Mouse (Mus musculus): Measurements from ENCODE around the gene Bud13.
"Not testable (repeated sequence)": the region's sequence is repeated elsewhere in the genome, so short reads cannot be mapped to it uniquely, and the experiment has no call there.

Gene Bud13

DNA sequence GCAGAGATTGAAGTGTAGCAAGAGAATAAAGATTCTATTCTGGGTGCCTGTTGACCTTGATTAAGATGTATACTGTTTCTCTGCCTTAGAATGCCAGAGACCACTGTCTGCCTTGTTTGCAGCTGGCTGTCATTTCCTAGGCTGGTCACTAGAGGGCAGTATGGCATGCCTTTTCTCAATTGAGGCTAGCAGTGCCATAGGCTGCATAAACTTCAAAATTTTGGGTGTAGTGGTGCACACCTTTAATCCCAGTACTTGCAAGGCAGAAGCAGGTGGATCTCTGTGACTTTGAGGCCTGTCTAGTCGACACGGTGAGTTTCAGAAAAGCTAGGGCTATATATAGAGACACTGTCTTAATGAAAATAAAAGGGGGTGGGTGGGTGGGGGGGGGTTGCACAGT, 19.3 kb downstream of the Bud13 start:
- DNase-seq (ENCODE audit: low read depth) = peak; percentile 70

DNA sequence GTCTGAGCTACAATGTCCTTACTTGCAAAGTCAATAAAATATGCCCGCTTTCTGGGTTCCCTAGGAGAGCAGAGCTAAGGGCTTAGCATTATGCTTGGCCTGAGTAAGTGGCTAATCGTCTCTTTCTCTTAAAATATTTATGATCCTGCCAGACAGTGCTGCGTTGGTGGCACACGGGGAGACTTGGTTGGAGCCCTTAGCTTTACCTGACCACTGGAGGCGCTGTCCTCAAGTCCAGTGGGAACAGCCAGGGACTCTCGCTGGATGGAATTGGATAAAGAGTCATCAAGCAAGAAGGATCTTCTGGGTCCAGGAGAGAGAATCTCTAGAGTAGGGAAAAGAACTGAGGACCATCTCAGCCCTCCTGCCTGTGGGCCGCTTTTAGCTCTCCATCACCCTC, 26.3 kb downstream of the Bud13 start:
- peak; percentile 6 for DNase-seq (ENCODE audit: low read depth)

DNA sequence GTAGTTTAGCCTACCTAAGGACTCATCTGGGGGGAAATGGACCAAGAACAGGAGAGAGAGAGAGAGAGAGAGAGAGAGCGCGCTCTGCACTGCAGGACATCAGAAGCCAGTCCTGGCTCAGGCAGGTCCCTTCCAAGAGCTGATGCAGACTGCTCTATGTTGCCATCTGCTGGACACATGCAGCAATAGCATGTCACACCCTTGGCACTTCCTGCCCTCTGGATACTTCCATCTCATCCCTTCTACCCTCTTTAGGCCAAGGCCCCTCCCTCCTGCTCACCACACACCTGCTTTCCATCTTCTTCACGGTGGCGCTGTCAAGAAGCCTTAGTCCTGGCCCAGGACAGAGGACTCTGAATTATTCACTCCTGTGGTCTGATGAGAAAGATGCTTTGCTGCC, 31.7 kb downstream of the Bud13 start:
- peak; percentile 79 for DNase-seq (ENCODE audit: low read depth)

DNA sequence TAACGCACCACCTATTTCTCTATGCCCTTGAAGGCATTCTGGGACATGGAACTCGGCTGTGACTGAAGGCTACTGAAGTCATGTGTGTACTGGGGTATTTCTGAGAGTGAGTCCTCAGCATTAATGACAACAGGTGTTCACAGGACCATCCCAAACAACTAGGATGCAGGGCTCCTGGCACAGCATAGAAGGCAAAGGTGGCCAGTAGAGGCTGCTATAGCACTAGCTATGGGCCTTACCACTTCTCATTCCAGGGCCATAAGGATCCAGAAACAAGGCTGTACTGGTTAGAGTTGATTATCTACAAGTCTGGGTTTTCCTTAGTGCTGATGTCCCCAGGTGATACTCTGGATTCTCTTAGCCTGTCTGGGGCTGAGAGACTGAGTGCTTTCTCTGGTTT, 32.1 kb downstream of the Bud13 start:
- no peak for DNase-seq (ENCODE audit: low read depth)

DNA sequence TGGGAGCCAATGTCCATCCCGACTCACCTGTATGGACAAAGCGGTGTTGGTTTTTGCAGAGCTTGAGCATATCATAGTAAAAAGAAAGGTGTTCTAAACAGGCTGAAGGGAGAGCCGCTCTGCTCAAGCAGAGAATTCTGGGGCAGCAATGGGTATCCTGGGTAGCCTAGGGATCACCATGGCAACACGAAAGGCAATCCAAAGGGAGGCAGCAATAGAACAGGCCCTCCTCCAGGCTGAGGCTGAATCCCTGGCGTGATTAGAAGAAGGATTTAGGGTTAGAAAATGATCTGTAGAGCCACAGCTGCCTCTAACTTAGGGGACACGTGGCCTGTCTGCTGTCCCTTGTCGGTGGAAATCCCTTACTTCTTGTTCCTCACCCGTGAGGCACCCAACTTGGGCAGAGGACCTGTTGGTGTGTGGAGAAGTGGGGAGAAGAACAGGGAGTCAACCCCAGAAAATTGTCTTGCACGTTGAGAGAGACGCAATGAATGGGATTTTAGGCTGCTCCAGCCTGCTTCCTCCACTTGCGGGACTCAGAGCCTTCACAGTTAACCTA, 33.1 kb downstream of the Bud13 start:
- no peak for DNase-seq (ENCODE audit: low read depth)

DNA sequence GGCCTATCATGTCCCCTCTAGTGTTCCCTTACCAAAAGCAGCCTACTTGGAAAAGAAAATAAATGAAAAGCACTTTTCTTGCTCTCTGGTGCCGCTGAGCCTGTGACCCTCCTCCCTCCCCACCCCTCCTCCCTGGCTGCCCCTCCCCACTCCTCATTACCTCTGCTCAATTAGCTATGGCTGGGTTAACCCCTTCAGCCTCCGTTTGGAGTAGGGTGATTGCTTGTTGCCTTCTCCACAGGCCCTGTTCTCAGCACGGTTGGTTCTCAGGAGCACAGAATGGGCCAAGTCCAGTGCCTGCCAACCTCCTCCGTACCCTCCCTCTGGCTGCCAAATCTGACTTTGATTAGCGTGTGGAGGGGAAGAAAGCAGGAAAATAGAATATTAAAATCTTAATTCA, 33.6 kb downstream of the Bud13 start:
- DNase-seq (ENCODE audit: low read depth) = no peak

DNA sequence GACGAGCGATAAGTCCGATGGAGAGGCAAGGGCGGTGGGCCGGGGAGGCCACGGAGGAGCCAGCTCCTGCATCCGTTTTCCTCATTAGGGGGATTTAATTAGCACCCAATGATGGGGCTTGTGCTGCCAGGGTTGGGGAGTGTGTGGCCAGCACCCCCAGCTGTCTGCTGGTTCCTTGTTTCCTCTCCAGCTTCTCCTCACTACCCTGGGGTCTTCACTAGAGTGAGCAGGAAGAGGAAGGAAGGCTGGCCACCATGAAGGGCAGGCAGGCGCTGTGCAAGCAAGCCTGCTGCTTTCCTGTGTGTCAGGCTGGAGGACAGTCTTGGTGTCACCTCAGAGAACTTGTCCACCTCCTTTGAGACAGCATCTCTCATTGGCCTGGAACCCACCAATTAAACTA, 34.1 kb downstream of the Bud13 start:
- DNase-seq (ENCODE audit: low read depth) = no peak

DNA sequence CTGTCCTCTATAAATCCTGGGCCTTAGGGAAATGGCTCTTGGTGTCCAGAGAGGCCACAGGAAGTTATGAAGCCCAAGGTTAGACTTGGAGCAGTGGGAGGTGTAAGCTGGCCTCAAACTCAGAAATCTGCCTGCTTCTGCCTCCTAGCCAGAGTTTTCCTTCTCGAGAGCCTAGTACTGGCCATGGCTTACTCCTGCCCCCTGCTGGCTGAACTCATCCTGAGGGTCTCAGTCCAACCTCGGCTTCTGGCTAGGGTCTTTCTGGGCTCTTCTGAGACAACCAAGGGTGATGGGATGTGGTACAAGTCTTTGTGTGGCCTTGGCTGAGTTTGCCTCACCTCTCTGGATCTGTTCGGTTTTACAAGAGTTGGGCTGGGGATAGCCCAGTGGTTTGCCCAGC, 35.1 kb downstream of the Bud13 start:
- DNase-seq (ENCODE audit: low read depth) = no peak

DNA sequence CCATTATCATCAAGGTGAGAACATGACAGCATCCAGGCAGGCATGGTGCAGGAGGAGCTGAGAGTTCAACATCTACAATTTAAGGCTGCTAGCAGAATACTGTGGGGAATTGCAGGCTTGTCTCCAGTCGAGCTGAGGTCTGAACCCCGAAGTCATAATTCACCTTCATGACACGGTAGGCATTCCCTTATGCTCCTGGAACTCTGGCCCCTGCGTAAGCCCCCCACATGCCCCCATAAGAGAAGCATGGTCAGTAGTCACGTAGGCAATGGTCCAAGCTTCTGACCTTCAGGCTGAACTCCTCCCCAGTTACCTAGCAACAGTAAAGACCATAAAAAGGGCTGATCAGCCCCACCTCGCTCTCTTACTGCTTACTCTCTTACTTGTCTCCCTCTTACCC, 37.1 kb downstream of the Bud13 start, which contains the start of gene 4931429L15Rik:
Gene 4931429L15Rik, minus strand, starts transcription at position 101 of the 400 bp plus-strand sequence.
- not testable (repeated sequence) for DNase-seq (ENCODE audit: low read depth)

DNA sequence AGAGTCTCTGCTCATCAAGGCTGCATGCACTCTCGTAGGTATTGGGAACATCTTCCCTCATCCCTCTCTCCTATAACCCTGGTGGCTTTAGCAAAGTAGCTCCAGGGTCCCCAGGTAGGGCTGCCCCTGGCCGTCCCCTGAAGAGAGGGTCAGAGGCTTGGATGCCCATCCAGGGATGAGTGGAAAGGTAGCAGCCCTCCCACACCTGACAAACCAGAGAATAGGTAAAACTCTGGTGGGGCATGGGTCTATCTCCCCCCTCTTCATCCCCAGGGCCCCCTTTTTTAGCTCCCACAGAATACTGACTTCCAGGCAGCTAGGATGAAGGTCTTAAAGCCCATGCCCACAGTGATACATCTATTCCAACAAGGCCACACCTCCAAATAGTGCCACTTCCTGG, 37.7 kb downstream of the Bud13 start:
- DNase-seq (ENCODE audit: low read depth) = no peak

DNA sequence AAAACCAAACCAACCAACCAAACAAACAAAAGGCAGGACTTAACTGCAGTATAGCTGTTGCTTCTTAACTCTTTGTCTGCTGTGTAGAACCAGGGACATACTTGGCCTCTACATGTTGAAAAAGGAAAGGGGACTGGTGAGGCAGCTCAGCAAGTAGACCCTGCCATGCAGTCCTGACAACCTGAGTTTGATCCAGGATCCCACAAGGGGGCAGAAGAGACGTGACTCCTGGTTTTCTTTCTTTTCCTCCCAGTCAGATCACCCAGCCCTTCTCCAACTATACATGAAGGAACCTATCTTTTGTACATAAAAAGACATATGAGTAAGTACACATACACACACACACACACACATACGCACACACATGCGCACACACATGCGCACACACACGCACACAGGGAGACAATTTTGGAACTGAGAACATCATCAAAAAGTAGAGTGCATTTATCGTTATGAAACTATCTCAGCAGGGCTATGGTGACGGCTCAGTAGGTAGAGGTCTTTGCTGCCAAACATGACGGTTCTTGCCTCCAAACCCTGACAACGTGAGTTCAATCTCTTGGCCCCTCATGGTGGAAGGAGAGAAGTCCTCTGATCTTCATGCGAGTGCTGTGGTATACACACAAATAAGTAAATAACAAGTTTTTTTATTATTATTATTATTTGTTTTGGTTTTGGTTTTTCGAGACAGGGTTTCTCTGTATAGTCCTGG, 44.0 kb downstream of the Bud13 start:
- no peak for DNase-seq (ENCODE audit: low read depth)

DNA sequence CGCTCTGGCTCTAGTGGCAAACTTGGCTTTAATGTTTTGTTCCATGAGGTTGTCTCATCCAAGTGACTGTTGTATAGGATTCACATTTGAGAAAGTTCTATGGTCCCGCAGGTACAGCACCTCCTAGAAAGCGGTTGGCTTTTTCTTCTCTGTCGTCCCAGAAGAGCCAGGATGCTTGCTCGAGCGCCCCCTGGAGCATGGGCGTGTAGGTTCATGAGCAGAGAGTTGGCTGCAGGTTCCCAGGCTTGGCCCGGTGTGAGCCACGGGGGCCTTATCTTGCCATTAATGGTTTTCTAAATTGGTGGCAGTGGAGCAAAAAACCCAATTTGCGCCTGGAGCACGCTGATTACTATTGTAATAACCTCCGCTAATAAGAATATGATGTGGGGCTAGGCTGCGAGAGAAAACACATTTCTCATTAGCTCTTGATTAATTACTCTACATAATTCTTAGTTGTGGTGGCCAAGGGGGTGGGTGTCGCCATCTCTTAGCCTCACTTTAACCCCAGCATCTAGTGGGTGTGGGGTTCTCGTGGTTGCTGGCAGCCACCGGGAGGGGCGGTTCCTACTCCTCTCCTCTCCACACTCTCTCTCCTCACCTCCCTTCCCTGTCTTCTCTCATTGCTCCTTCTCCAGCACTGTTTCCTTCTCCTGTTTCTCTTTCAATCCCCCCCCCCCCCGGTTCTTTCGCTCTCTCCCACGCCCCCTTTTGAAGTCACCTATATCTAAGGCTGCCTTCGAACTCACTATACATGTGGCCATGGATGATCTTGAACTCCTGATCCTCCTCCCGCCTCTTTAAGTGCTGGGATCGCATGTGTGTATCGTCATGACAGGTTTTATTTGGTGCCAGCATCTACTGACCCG, 45.1 kb downstream of the Bud13 start:
- no peak for DNase-seq (ENCODE audit: low read depth)

DNA sequence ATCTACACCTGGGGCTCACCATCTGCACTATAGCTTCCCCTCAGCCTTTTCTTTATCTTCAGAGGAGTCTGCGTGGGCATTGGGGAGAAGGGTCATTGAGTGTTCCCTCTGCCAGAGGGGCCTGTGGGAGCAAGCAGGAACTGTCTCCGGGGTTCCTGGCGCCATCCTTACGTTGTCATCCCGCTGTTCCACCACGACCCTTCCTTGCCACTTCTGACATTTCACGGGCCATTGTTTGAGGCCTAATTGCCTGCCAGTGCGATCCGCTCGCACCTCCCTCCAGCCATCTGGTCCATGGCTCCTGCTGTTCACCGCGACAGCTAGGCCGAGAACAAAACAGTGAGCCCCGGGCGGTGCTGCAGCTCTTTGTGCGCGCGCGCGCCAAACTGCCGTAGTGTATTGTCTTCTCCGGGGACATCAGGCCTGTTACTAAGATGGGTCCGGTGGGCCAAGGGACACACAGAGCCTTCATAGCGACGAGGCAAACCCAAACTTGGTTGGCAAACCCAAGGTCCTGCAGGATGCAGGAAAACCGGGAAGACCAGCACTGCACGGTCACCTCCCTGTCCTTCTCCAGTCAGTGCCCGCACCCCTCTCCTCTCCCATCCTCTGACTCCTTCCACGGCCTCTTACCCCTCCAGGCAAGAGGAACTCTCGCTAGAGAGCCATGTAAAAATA, 45.9 kb downstream of the Bud13 start:
- DNase-seq (ENCODE audit: low read depth) = no peak

DNA sequence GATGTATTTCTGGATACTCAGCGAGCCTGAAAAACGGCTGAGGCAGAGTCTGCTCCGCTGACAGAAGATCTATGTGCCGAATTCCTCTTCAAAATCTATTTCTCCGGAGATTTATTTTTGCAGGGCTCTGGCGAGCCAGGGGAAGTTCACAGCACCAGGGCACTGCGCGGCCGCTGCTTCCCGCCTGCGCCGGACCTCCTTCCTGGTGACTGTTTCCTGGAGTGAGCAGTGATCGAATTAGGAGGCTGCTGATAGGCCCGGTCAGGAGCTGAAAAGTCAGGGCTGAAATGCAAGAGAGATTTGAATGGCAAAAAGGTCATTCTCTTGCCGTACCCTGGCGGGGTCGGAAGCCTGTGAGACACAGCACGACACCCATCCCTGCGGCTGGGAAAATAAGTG, 46.4 kb downstream of the Bud13 start:
- DNase-seq (ENCODE audit: low read depth) = no peak

DNA sequence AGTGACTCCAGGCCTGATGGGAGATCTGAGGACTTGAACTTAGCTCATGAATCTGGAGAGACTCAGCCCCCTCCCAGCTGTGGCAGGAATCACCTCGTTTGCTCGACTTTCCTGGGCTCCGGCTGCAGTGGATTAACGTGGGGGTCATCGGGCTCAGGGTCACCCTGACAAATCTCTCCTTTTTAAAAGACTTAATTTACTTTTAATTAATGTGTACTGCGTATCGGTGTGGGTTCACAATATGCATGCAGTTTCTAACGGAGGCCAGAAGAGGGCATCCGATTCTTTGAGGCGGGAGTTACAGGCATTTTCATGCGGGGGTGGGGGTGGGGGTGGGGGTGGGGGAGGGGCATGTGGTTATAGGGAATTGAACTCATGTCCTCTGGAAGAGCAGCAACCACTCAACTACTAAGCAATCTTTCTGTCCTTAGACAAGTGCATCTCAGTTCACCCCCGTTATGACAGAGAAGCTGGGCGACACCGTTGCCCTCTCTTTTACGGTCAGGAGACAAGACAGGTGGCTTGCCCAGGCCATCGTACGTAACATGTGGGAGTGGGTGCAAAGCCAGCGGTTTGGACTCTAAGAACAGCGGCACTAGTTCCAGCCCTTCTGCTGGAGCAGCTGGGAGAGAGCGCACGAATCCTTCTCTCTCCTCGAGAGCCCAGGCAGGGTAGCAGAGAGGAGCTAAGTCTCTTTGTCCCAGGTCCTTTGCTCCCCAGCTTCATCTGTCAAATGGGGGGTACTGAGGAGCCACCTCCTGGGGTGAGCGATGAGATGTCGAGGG, 47.2 kb downstream of the Bud13 start:
- no peak for DNase-seq (ENCODE audit: low read depth)

DNA sequence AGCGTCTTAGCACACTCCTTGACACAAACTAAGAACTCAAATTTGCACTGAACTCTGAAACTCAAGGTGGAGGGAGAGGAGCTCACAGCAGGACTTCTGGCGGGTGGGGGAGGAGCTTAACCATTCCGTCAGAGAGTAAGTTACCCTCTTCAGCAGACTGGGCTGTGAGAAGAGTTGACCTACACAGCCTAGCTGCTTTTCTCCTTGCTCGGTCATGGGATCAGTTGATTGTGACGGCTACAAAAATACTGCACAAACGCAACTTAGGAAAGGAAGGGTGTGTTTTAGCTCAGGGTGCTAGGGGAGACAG, 47.7 kb downstream of the Bud13 start:
- DNase-seq (ENCODE audit: low read depth) = no peak

DNA sequence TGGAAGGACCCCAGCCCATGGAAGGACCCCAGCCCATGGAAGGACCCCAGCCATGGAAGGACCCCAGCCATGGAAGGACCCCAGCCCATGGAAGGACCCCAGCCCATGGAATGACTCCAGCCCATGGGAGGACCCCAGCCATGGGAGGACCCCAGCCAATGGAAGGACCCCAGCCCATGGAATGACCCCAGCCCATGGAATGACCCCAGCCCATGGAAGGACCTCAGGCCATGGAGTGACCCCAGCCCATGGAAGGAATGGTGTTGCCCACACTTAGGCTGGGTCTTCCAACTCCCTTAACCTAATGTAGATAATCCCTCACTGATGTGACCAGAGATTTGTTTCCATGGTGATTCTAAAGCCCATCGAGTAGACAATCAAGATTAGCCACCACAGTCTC, 48.5 kb downstream of the Bud13 start:
- no peak for DNase-seq (ENCODE audit: low read depth)

DNA sequence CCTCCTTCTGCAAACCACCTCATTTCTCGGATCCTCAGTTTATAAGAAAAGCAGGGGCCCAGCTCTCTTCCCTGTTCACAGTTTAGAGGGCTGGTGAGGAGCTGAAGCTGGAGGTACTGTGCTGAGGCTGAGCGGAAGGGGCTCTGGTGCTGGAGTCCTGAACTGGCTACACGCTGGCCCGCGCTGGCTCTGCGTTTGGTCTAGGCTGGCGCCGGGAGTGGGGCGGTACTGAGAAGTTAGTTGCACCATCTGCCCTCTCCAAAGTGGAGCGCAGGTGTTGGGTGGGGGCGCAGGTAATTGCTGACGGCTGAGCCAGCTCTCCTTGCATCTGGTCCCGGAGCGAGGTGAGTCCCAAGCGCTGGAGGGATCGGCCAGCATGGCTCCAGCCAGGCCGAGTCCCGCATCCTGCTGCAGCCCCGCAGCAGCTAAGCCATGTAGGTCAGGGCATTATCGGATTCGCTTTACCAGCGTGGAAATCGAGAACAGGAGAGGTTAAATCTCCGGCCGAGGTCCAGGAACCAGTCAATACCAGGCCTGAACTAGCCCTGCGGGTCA, 51.7 kb downstream of the Bud13 start:
- DNase-seq (ENCODE audit: low read depth) = no peak

DNA sequence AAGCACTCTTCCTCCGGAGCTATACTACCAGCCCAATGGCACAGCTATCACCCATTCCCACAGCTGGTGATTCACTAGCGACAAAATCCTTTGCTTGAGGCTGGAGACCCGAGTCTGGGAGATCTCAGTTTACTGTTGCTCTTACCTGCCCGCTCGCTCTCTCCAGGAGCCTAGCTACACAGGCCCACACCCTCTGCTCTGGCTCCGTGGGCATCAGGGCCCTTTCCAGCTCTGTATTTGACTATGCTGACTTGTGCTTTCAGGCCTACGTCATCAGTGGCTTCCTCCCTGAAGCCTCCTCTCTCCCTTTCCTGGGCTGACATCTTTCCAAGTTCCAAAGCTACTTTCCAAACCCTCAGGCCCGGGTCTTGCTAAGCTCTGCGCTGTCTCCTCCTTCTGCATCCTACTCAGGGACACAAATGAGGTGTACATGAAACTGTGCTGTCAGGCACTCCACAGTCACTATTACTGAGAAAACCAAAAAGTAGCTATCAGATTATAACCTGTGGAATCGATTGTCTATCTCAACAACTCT, 52.7 kb downstream of the Bud13 start:
- no peak for DNase-seq (ENCODE audit: low read depth)

DNA sequence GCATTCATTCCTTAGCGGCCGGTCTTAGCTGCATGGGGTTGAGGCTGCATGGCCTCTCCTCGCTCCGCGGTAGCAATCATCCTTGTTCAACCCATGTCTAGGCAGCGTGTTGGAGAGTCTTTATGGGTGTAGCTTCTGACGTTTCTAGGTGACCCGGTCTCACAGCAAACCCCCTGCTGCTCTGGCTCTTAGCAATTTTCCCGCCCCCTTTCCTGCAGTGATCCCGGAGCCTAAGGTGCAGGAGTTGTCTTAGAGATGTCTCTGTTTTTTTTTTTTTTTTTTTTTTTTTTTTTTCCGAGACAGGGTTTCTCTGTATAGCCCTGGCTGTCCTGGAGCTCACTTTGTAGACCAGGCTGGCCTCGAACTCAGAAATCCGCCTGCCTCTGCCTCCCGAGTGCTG, 53.5 kb downstream of the Bud13 start:
- not testable (repeated sequence) for DNase-seq (ENCODE audit: low read depth)

DNA sequence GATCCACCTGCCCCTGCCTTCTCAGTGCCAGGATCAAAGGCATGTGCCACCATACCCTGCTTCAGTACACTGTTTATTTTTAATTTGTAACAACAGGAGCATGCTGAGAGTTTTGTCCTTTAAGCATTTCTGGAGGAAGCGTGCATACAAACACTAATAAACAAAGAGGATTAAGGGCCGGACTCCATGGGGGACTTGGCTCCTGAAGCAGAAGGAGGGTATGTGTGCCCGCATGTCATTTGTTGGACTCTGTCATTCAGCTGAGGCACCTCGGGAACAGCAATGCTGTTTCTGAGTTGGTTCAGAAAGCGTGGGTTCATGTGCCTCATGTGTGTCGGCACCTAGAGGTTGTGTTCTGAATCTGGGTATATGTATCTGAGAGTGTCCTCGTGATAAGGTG, 54.5 kb downstream of the Bud13 start:
- no peak for DNase-seq (ENCODE audit: low read depth)

Measured in NIH3T3 (cell line).